Mouse (Mus musculus) embryo, embryonic 10.5 days (tissue): ENCODE data around the gene Suco.

ENCODE experiments used
- DNase-seq: peaks from one replicate; pipeline ENCODE4 v3.0.0-alpha.2; 2015; ENCODE audit warnings: low spot score

Suco gene

GRCm38 (mm10) chr1:161876553-161877447, at the start of gene Suco:
Gene Suco (minus strand): TSS chr1:161876682.
- peak; percentile 99 for DNase-seq

- no peak for DNase-seq
Measured at GRCm38 (mm10) chr1:161925281-161925805, 48.9 kb upstream of the Suco start.

- no peak for DNase-seq
Measured at GRCm38 (mm10) chr1:161924321-161924720, 47.8 kb upstream of the Suco start.

- no peak for DNase-seq
Measured at GRCm38 (mm10) chr1:161921928-161922327, 45.4 kb upstream of the Suco start.

GRCm38 (mm10) chr1:161920475-161921454, 44.3 kb upstream of the Suco start:
- DNase-seq = no peak

- no peak for DNase-seq
Measured at GRCm38 (mm10) chr1:161919594-161919993, 43.1 kb upstream of the Suco start.

GRCm38 (mm10) chr1:161918682-161919372, 42.3 kb upstream of the Suco start:
- DNase-seq = peak; percentile 37

- DNase-seq = no peak
Measured at GRCm38 (mm10) chr1:161917940-161918484, 41.5 kb upstream of the Suco start.

GRCm38 (mm10) chr1:161916036-161916435, 39.6 kb upstream of the Suco start:
- DNase-seq = no peak

GRCm38 (mm10) chr1:161913648-161913984, 37.1 kb upstream of the Suco start:
- DNase-seq = no peak

GRCm38 (mm10) chr1:161912940-161913647, 36.6 kb upstream of the Suco start:
- no peak for DNase-seq

GRCm38 (mm10) chr1:161909074-161909473, 32.6 kb upstream of the Suco start:
- no peak for DNase-seq

- peak; percentile 25 for DNase-seq
Measured at GRCm38 (mm10) chr1:161907795-161908457, 31.4 kb upstream of the Suco start.

GRCm38 (mm10) chr1:161907111-161907510, 30.6 kb upstream of the Suco start:
- DNase-seq = no peak

- DNase-seq = no peak
Measured at GRCm38 (mm10) chr1:161902692-161903452, 26.4 kb upstream of the Suco start.

GRCm38 (mm10) chr1:161900129-161900528, 23.6 kb upstream of the Suco start:
- no peak for DNase-seq

- DNase-seq = no peak
Measured at GRCm38 (mm10) chr1:161897235-161897634, 20.8 kb upstream of the Suco start.

GRCm38 (mm10) chr1:161896130-161896529, 19.6 kb upstream of the Suco start:
- DNase-seq = no peak

- DNase-seq = no peak
Measured at GRCm38 (mm10) chr1:161895014-161895413, 18.5 kb upstream of the Suco start.

- no peak for DNase-seq
Measured at GRCm38 (mm10) chr1:161894553-161894952, 18.1 kb upstream of the Suco start.
